Mouse (Mus musculus) c-Kit-positive CD71-negative TER-119-negative erythroid progenitor cells, embryonic 14.5 days (primary cell): Measurements from ENCODE around the gene Smyd3.
A peak's percentile ranks its signal among the peaks of the same experiment; 100 is the strongest.
"Not testable (repeated sequence)": the region's sequence is repeated elsewhere in the genome, so short reads cannot be mapped to it uniquely, and the experiment has no call there.

Source experiments
- DNase-seq: peaks from one replicate; pipeline ENCODE4 v3.0.0-alpha.2; 2013; ENCODE audit warnings: low read depth

The Smyd3 gene

DNA sequence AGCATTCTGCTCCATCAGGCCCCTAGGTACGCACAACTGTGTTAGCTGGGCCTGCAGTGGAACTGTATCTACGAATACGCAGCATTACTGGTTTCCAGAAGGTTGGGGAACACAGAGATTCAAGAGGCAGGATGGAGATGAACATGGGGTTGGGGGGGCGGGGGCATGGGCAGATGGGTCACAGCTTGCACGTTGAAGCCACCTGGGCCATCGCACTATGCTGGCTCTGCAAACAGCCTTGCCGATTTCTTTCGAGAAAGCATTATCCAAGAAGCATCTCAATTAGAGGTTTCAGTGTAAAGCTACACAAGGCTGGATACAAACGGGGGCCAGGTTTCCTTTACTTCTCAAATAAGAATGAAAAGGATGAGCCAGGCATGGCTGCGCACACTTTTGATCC, 348.7 kb downstream of the Smyd3 start:
- no peak for DNase-seq

DNA sequence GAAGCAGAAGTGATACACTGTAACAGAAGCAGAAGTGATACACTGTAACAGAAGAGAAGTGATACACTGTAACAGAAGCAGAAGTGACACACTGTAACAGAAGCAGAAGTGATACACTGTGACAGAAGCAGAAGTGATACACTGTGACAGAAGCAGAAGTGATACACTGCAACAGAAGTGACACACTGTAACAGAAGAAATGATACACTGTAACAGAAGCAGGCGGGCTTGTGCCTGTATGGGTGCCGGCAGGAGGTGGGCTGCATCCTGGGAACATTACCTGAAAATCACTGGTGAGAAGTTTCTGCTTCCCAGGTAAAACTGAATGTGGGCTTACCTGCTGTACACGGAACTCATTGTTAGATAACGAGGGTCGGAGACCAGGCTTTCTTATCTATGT, 353.6 kb downstream of the Smyd3 start:
- not testable (repeated sequence) for DNase-seq

DNA sequence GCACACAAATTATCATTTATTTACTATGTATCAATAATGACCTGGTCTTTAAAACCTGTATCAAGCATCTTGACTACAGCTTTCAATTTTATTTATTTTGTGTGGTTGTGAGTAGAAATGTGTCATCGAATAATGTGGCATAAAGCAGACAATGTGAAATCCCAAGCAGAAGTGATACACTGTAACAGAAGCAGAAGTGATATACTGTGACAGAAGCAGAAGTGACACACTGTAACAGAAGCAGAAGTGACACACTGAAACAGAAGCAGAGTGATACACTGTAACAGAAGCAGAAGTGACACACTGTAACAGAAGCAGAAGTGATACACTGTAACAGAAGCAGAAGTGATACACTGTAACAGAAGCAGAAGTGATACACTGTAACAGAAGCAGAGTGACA, 355.1 kb downstream of the Smyd3 start:
- not testable (repeated sequence) for DNase-seq

DNA sequence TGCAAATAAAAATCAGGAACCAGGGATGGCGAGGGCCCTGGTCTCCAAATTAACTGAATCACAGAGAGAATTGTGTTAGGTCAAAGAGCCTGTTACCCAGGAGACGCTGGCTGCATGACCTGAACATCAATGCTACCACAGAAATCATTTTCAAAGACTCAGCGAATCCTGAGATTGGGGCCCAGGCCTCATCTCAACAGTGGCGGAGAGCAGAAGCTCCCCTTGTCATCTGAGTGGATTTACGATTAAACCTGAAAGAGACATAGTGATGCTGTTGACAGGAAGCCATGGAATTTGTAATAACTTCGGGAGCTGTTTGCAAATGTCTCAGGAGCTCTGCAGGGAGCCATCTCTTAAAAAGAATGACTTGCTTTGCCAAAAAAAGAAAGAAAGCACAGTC, 355.9 kb downstream of the Smyd3 start:
- no peak for DNase-seq

DNA sequence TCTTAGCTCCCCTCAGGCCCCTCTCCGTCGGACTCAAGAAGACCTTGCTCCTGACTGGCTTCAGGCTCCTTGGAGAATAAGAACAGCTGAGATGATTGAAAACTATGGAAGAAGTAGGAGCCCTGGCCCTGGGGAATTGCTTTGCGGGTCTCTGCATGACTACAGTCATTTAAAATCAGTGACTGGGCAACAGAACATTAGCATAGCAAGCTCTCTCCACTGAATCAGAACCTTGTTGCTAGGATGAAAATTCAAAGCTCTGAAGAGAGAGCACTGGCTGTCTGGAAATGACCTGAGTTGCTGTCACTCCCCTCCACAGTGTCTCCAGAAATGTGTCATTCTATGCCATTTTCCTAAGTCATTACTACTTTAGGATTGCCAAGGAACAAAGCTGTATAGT, 357.1 kb downstream of the Smyd3 start:
- DNase-seq: no peak

DNA sequence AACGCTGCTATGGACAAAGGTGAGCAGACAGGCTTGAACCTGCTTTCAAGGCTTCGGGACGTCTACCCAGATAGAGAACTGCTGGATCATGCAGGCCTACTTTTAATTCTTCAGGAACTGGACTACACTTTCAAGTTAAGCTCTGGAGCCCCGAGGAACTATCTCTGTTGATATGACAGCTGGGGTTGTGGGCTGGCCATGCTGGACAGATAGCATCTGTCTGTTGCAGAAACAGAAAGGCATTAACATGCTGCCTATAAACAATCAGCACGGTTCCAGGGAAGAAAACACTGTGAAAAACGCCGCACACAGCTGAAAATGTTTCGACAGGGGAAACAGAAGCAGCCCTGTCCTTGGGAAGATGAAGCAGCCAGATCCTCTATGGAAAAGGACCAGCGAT, 365.5 kb downstream of the Smyd3 start:
- no peak for DNase-seq

DNA sequence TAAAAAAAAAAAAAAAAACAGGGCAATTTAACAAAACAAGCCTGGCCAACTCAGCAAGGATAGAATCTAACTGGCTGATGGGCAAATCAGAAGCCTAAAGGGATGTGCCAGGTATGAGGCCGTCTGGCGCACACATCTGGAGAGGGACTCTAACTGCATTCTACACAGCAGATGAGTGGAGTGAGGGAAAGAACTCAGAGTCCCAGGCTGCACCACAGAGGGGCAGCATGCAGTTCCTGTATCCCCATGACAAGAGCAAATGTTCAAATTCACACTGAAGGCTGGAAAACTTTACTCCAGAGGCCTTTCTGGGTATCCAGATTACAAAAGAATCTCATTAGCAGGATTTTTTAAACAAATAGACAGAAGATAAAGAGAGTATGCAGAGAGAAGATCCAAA, 366.6 kb downstream of the Smyd3 start:
- no peak for DNase-seq

DNA sequence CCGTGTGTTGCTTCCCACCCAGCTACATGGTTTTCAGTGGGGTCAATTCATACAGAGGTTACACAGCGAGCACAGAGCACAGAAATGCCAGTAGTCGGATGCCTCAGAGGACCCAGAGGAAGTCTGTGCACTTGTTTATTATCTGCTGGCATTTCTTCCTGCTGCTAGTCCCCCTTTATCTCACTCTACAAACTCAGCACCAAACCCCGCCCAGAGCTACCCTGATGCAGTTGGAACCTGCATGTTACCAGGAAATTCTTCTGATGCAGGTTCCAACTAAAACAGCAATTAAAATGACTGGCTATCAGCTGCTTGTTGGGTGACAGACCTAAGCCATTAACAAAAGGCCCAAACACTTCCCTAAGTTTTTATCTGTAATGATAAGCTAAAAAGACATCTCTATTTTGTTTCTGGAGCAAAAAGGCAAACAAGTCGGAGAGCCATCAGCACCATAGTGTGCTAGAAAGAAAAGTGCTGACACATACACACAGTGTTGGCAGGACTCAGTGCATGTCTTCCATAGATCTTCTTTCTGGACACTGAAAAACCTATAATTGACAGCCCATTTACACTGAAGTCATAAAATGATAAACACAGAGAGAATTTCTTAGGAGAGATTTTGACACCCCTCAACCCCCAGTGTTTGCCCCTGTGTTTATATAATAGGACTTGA, 368.2 kb downstream of the Smyd3 start:
- no peak for DNase-seq

DNA sequence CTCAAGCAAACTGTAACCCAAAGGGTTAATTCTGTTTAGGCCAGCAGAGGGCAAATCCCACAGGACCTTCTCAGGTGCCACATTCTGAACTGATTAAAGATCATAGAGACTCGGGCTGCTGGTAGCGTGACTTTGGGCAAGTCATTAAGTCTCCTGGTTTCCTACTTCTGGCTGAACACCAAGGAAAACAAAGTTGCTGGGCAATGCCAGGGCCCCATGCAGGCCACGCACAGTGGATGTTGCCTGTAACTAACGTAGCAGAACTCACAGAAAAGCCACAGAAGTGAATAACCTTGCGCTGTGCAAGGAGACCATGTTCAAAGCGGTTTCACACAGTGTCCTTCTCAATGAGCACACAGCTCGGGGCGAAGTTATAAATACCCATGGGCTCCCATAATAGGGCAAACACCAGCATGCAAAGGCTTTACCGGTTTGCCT, 371.1 kb downstream of the Smyd3 start:
- no peak for DNase-seq

DNA sequence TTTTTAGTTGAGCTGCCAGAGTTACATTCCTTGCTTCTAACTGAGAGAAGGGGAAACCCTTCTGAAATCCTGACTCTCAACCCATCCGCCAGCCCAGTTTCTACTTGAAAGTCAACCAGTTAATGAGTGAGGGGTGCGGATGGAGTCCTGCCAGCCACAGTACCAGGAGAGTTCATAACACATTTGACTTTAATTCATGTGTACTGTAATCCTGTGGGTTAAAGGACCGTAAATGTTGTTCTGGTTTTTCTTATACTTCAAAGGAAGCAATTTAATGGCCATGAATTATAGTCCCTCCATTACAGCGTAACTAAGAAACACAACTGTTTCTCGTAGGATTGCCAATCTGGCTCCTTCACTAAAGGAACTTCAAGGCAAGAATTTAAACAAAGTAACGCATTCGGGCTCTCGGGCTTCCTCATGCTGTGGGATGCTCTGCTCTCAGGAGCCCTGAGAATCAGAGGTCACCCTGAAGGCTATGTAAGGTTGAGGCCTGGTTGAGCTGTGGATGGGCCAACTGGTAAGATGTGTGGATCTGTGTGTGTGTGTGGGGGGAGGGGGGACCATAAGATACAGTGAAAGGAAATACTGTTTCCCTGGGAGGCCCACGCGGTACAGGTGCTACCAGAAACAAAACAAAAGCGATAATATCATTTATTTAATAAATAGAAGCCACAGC, 374.5 kb downstream of the Smyd3 start:
- no peak for DNase-seq

DNA sequence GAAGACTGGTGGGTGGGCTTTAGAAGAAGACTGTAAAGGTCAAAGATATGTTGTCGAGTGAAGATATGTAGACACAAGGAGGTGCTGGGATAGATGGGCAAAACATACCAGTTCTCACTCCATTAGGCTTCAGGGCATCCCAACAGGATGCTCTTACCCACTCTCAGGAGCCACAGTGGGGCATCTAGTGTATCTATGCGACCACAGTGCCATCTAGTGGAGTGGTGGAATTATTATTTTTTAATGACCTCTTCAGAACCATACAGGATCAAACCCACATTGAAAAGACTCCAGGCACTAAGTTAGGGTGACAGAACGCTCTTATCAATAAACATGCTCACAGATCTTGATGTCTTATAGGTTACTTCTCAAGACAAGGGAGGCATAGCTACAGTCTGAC, 375.7 kb downstream of the Smyd3 start:
- DNase-seq: peak; percentile 37

DNA sequence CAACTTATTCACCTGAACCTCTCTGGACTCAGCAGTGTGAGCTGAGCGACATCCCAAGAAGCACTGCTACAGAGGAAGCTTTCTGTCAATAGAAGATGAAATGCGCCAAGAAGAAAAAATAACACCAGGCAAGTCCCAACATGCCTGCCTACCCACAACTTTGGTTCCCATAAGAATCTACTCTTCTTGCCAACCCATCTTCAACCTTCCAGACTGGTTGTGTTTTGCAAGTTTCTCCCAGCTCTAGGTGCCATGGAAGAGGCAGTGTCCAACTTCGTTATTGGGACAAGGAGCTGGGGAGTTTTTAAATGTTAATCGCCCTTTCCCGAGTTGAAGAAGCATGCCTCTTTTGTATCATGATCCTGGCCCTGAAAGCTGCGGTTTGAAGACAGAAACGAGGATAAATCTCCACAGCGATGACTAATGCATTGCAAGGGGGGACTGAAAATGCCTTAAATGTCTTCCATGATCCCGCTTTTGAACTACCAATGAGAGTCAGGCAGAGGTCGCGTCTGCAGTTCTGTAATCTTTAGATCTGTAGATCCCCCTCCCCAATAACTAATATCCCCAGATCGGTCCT, 376.7 kb downstream of the Smyd3 start:
- DNase-seq: no peak

DNA sequence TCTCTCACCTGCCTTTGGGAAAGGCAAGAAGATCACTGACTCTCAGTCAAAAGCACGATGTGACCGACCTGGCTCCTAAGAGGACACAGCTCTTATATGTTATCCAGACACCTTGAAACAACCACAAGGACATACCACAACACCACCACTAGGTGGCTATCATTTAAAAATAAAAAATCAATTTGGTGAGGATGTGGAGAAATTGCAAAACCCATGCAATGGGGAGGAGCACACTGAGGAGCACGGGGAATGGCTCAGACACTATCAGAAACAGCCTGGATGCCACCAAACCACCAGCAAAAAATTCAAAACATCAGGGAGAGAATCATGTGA, 380.7 kb downstream of the Smyd3 start:
- DNase-seq: no peak

DNA sequence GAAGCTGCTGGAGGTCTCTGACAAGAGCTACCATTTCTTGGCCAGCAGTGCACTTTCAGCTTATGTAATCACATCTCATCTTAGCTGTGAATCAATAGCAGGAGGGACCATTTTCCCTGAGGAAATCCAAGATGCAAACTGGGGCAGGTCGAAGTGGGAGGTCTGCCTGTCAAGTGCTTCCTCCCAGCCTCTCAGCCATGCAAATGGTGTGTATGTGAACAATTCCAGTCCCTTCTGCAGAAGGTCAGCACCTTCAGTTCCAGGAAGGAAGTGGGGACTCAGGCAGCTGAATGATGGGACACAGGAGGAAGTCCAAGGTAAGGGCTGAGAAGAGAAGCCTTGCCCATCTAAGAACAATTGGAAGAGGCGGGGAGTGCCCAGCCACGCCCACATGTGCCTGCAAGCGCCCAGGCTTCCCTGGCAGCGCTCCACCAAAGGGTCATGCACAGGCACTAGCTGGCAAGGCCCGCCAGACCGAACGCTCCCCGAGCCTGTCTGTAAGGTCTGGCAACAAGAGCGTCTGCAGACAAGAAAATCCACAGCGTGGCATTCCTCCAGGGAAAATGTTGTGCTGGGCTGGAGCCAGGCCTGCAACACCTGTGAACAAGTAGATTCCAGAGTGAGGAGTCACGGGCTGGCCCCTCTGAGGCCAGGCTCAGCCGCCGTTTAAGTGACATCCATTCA, 381.2 kb downstream of the Smyd3 start:
- no peak for DNase-seq

DNA sequence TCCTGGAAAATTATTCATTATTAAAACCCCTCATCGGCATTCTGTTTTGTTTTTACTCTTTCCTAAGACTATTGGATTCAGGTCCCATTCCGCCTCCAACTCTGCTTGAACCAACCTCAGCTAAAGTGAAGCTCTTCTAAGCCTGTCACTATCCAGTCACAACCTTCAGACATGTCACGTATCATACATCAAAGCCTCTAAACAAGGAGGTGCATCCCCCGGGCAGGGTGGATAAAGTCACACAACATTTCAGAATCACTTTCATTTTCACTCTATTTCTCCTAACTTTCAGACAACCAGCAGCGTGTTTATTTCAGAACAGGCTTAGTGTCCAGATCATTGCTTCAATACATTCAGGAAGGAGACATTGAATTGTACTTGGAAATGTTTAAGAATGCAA, 387.8 kb downstream of the Smyd3 start:
- DNase-seq: no peak

DNA sequence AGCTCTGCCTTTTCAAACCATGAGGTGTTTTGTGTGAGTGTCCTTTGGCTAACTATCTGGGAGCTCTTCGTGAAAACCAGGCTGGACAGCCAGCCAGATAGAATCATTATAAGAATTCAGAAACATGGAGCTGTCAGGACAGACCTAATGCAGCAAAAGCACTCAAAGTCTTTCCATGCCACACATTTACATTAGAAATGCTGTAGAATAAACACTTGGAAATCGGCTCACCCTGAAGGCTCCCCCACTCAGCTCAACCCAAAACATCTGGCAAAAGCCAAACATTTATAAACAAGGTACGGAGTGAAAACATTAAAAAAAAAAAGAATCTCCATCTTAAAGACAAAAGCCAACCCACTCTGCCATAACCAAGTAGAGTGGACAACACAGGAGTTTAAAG, 391.6 kb downstream of the Smyd3 start:
- DNase-seq: no peak

DNA sequence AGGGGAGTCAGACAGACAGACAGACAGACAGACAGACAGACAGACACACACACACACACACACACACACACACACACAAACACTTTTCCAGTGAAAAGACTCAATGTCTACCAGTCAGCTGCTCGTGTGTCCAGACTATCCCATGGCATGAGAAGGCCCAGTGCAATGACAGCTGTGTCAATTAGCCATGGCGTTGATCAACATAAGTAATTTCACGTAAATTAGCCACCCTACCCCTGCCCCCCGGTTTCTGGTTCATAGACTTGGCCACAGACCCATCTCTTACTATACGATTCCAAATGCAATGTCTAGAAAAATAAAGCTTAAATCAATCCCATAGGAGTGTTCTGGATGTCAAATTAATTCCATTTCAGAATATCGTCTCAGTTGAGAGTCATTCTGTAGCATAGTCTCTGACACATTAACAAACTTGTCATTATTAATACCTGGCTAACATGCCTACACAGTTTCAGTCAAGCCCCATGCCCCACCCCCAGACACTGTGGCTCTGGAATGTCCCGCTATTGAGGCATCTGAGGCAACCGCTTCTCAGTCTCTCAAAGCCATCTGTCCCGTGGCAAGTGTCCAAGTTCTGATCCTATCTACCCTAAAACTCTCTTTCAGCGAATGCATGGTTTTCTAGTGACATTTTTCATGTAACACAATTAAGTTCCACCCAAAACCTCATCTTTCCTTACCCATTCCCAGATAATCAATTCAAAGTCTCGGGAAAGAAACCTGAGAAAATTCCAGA, 395.2 kb downstream of the Smyd3 start:
- DNase-seq: no peak

DNA sequence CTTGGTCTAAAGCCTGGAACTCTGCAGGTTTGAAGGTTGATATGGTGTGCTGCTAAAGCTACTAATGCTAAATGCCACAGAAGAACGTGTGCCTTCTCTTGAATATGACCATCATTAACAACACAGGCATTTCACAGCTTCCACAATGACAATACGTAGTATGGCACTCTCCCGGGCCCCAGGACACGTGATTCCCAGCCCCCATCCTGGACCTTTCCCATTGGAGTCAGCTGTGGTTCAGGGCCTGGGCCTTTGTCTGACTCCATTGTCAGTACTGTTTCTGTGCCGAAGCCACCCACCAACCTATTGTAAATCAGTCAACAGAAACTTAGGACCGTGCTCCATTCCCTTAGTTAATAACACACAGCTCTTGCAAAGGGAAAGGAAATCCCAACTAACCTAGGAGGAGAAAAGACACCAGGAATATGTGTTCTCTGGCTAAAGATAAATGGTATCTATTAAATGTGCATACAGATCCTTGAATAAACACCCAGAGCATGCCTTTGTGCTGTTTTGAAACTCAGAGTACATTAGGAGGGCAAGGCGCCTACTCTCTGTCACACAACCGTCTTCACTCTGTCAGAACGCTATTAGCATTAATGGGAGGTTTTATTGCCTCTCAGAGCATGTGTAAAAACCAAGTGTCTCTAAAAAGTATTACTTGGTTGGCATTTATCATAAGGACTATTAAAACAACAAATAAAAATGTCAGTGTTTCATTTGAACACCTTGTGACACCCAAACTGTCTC, 397.4 kb downstream of the Smyd3 start:
- no peak for DNase-seq

DNA sequence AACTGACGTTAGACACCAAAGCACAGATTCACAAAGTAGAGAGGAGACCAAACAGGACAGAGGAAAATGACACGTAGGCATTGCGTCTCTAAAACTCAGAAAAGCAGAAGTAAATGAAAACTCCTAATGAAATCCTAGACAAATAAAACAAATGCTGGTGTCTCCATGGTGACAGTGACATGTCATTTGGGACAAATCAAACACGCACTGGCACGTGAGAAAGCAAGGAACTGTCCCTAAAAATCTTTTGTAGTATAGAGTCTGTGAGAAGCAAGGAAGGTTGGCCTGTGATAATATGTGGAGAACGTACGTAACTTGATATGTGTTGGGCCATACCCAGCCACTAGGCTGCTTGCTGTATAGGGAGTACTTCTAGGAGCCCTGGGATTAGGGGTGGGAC, 399.2 kb downstream of the Smyd3 start:
- DNase-seq: no peak

DNA sequence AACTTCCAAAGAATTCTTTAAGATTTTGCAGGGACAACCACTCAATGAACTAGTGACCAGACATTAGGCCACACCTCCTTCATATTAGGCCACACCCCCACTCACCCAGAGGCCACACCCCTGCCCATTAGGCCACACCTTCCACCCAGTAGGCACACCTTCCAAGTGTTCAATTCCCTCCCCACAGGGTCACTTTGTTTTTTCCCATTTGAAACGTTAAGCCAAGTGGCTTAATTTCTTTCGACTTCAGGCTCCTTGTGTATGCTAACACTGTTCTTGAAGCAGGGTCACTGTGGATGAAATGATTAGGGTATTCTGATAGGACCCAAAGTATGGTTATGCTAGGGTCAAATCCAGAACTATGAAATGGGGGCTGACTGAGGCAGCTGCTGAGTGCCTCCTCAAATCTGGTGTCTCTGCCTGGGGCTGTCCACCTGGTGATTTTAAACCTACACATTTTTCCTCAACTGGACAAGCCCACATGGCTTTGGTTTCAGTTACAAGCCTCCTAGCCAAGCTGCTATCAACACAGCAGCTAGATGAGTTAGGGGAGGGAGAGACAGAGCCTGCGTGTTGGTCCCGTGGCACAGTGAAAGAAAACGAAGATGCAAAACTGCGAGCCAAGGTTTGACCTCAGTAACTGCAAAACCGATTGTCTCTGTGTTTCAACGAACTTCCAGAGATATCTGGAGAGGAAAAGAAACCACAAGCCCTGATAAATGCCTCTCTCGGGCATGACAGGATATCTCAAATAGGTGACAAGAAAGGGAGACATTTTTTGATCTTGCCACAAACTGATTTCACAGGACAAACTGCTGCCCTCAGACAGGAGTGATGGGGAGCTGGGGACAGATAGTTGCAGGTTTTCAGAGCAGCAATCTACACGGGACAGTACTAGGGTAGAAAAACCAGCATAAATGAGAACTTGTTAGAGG, 400.8 kb downstream of the Smyd3 start:
- no peak for DNase-seq
